Mouse (Mus musculus): Measurements from ENCODE around the gene Prn. TPM values are rescaled to one million over a fixed set of nuclear protein-coding genes. Genes with fewer than 3 reads are reported as not detected.

Prn gene
- polyA plus RNA-seq, 1 experiment from 2014 or later, result not detected

- Histone ChIP-seq H3K4me1 (0 out of 2 replicates have a peak, but pooled peaks cover 3% of the 10 kb centered on the region), H3K4me3 (no peak overlapping the region), H3K4me2 (no peak overlapping the region), H3K27me3 (replicated peaks) (no peaks in the 10 kb centered on the region), H3K9me3 (replicated peaks) (no peaks in the 10 kb centered on the region), H3K9ac (no peak overlapping the region), H3K27ac (no peak overlapping the region), H3K36me3 (no peaks in the 10 kb centered on the region; the same call in 1 of the 2 replicates)
- WGBS (ENCODE audit: insufficient replicate concordance), result 77% methylated on average over 9 of the region's 9 CpGs
- ATAC-seq, result no peak
These were observed 94.9 kb downstream of the Prn start for GRCm38 (mm10) chr2:132004495-132005136.

- Histone ChIP-seq H3K4me1 (0 out of 2 replicates have a peak, but pooled peaks cover 3% of the 10 kb centered on the region), H3K9me3 (replicated peaks) (no peaks in the 10 kb centered on the region), H3K27me3 (replicated peaks) (no peaks in the 10 kb centered on the region), H3K36me3 (no peaks in the 10 kb centered on the region; the same call in 1 of the 2 replicates), H3K27ac (no peak overlapping the region), H3K4me3 (no peak overlapping the region), H3K4me2 (no peak overlapping the region), H3K9ac (no peak overlapping the region)
- 81% methylated on average over 4 of the region's 4 CpGs for WGBS (ENCODE audit: insufficient replicate concordance)
- ATAC-seq, result no peak
These were observed 95.7 kb downstream of the Prn start for GRCm38 (mm10) chr2:132005445-132005844.

Other genes with a start within 250 kb of the Prn start
- not detected in 2 replicates for gene Erv3, start 50.2 kb upstream of the Prn start, polyA plus RNA-seq (2016; fragmentation: Nextera tagmentation; extraction: Ambion mirVana)
- gene Prnp, start within 50 bp of the Prn start, polyA plus RNA-seq (2016; fragmentation: Nextera tagmentation; extraction: Ambion mirVana), result 37.8 and 37.9 TPM in 2 replicates
- 0.41 and 0.84 TPM in 2 replicates for gene Prnd, start 40.9 kb downstream of the Prn start, polyA plus RNA-seq (2016; fragmentation: Nextera tagmentation; extraction: Ambion mirVana)
- gene Rassf2, start 120.3 kb downstream of the Prn start, polyA plus RNA-seq (2016; fragmentation: Nextera tagmentation; extraction: Ambion mirVana), result 3.1 and 3.5 TPM in 2 replicates
- gene Slc23a2, start 235.2 kb downstream of the Prn start, polyA plus RNA-seq (2016; fragmentation: Nextera tagmentation; extraction: Ambion mirVana), result 3.0 and 5.1 TPM in 2 replicates

All from liver, embryonic 12.5 days (tissue).